Mouse (Mus musculus) limb, embryonic 14.5 days (tissue): Measurements from ENCODE around the gene Pou5f1. TPM values are rescaled to one million over a fixed set of nuclear protein-coding genes. Genes with fewer than 3 reads are reported as not detected.
"Not testable (repeated sequence)": the region's sequence is repeated elsewhere in the genome, so short reads cannot be mapped to it uniquely, and the experiment has no call there.

Experiments used
- ATAC-seq: fragments of 200-750 bp; cut with Nextera tagmentation; 2 replicates; pipeline ENCODE4 v1.8.0; 2017; ENCODE audit warnings: low read depth, moderate number of reproducible peaks, moderate TSS enrichment; ENCODE audit not compliant: low FRiP score
- DNase-seq: peaks from one replicate; pipeline ENCODE4 v3.0.0-alpha.2; 2015; ENCODE audit warnings: low spot score
- H3K27ac ChIP-seq: fragments of 300-500 bp; sonication (generic); replicated peaks from 2 replicates; pipeline ENCODE4 v1.5.1; 2014; ENCODE audit warnings: low read depth, mild to moderate bottlenecking, low read length, moderate library complexity, mixed read lengths
- H3K27me3 ChIP-seq: fragments of 300-500 bp; sonication (generic); 2 replicates; pipeline ENCODE4 v1.6.1; 2014; ENCODE audit warnings: low read length, mixed read lengths; ENCODE audit not compliant: control insufficient read depth, insufficient read depth
- H3K36me3 ChIP-seq: fragments of 300-500 bp; sonication (generic); 2 replicates; pipeline ENCODE4 v1.6.1; 2014; ENCODE audit warnings: mild to moderate bottlenecking, low read length, moderate library complexity, mixed read lengths; ENCODE audit not compliant: control insufficient read depth, insufficient read depth
- H3K4me1 ChIP-seq: fragments of 300-500 bp; sonication (generic); 2 replicates; pipeline ENCODE4 v1.6.1; 2014; ENCODE audit warnings: antibody characterized with exemption, low read length, mixed read lengths; ENCODE audit not compliant: control insufficient read depth, insufficient read depth
- H3K4me2 ChIP-seq: fragments of 300-500 bp; sonication (generic); replicated peaks from 2 replicates; pipeline ENCODE4 v1.6.1; 2014; ENCODE audit warnings: low read depth, mild to moderate bottlenecking, low read length, moderate library complexity; ENCODE audit not compliant: severe bottlenecking
- H3K4me3 ChIP-seq: fragments of 300-500 bp; sonication (generic); replicated peaks from 2 replicates; pipeline ENCODE4 v1.5.1; 2014; ENCODE audit warnings: low read length
- H3K9ac ChIP-seq: fragments of 300-500 bp; sonication (generic); 2 replicates; pipeline ENCODE4 v1.6.1; 2014; ENCODE audit warnings: mild to moderate bottlenecking, low read depth, low read length, moderate library complexity; ENCODE audit not compliant: severe bottlenecking
- H3K9me3 ChIP-seq: fragments of 300-500 bp; sonication (generic); 2 replicates; pipeline ENCODE4 v1.6.1; 2016; ENCODE audit warnings: low read length; ENCODE audit not compliant: control insufficient read depth
- POLR2A ChIP-seq: fragments of 200-500 bp; IDR thresholded peaks from 2 replicates; pipeline ENCODE4 v1.8.0; 2012; ENCODE audit warnings: inconsistent platforms, mild to moderate bottlenecking, moderate library complexity, borderline replicate concordance; ENCODE audit not compliant: insufficient read depth, insufficient read length; ENCODE audit errors: extremely low read depth
- WGBS: fragments of 180-500 bp; shearing (Covaris S2); extraction: QIAGEN DNeasy Blood & Tissue Kit; methylation state at CpG from one replicate; pipeline ENCODE4 v1.1.7; 2014; 5-methylcytosine and 5-hydroxymethylcytosine counted together
- polyA plus RNA-seq, 2 experiments: library from polyadenylated mRNA; depleted of rRNA in 1 of 2; stranded (reverse) in 1 of 2; unstranded in 1 of 2; fragments of >200 nt; fragmentation: Nextera tagmentation in 1 of 2; extraction: Ambion mirVana in 1 of 2; gene quantifications; 2 replicates each; pipeline versions ENCODE4 v1.2.1 to v1.2.3; 2012 to 2014

Pou5f1 gene
- polyA plus RNA-seq, 2 experiments: 0.06 TPM; not detected in 1

DNA sequence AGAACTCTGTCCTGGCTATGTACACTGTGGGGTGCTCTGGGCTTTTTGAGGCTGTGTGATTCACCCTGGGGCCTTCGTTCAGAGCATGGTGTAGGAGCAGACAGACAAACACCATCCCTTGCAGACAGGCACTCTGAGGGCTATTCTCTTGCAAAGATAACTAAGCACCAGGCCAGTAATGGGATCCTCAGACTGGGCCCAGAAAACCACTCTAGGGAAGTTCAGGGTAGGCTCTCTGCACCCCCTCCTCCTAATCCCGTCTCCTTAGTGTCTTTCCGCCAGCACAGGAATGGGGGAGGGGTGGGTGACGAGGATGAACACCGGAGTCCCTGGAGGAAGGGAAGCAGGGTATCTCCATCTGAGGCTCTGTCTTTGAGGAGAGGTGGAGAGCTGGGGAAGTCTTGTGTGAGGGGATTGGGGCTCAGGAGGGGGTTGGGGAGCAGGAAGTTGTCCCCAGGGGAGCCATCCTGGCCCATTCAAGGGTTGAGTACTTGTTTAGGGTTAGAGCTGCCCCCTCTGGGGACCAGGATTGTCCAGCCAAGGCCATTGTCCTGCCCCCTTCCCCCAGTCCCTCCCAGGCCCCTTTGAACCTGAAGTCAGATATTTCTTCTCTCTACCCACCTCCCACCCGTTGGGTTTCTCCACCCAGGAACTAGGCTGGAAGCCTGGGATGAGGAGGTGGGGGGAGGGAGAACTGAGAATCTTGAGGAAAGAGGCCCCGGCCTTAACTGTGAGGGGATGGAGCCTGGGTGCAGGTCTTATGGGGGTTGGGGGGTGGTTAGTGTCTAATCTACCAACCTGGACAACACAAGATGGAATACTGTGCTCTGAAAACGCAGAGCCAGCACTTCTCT, 963 bp upstream of the Pou5f1 start:
- no peak for ATAC-seq
- H3K4me3 ChIP-seq: no peak overlapping the region
- no peak overlapping the region for H3K9ac ChIP-seq
- H3K27ac ChIP-seq: no peak overlapping the region
- no peak overlapping the region for H3K4me2 ChIP-seq
- DNase-seq: no peak
- H3K27me3 ChIP-seq: no peaks in the 10 kb centered on the region
- no peak for TF ChIP-seq POLR2A
- H3K36me3 ChIP-seq: no peaks in the 10 kb centered on the region
- WGBS: 42% methylated on average over 8 of the region's 8 CpGs
- H3K4me1 ChIP-seq: peaks cover 6% of the 10 kb centered on the region; the same call in 1 of the 2 replicates
- H3K9me3 ChIP-seq: no peaks in the 10 kb centered on the region

DNA sequence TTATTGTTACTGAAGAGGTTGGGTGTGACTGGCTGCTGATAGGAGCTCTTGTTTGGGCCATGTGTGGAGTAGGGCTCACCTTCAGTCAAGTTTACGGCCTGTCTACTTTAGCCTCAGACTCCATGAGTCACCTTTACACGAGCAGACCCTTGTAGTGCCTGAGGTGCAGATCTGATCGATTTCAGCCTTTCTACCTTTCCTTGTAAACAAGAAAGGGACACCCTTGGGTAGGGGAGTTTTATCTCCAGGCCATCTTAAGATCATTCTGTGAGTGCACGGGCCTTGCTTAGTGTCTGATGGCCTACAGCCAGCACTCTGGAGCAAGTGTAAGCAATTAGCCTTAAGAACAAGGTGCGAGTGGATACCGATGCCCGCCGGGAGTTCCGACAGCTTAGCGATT, 1.1 kb downstream of the Pou5f1 start:
- Histone ChIP-seq H3K27me3 (no peaks in the 10 kb centered on the region), H3K4me1 (peaks cover 6% of the 10 kb centered on the region; the same call in 1 of the 2 replicates), H3K4me2 (no peak overlapping the region), H3K36me3 (no peaks in the 10 kb centered on the region), H3K27ac (no peak overlapping the region), H3K4me3 (no peak overlapping the region), H3K9ac (no peak overlapping the region), H3K9me3 (no peaks in the 10 kb centered on the region)
- no peak for ATAC-seq
- WGBS: 12% methylated on average over 10 of the region's 10 CpGs
- no peak for TF ChIP-seq POLR2A
- no peak for DNase-seq

DNA sequence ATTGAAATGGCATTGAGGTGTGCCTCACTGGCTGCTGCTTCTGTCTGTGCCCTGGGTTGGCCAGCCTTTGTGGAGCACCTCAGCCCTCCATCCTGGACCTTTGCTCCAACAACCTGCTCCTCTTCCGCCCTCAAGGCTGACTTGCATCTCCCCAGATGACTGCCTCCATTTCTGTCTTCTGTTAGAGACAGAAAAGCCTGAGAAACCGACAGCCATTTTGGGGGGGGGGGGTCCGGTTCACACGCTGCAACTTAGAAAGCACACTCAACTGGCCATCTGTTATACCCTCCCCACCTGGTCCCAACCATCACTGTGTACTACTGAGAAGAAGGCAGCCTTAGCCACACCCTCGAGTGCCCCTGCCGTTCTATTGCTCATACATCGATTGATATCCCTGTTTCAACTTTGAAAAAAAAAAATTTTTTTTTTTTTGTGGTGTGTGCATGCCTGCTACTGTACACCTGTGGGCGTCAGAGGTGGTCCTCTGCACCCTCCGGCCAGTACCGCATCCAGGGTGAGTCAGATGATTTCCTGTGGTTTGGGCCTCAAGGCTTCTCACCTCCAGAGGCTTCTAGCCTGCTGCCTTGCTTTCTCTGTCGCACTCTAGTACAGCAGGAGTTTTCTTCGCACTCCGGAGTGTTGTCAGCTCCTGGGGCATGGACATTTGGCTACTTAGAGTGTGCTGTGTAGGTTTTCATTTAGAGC, 1.9 kb downstream of the Pou5f1 start:
- no peak overlapping the region for H3K4me3 ChIP-seq
- H3K4me2 ChIP-seq: no peak overlapping the region
- no peaks in the 10 kb centered on the region for H3K4me1 ChIP-seq
- TF ChIP-seq POLR2A: no peak
- no peaks in the 10 kb centered on the region for H3K27me3 ChIP-seq
- WGBS: 25% methylated on average over 13 of the region's 13 CpGs
- DNase-seq (no peak), ATAC-seq (no peak)
- no peak overlapping the region for H3K27ac ChIP-seq
- peaks cover 1% of the 10 kb centered on the region; the same call in 1 of the 2 replicates for H3K36me3 ChIP-seq
- H3K9me3 ChIP-seq: no peaks in the 10 kb centered on the region
- no peak overlapping the region for H3K9ac ChIP-seq

DNA sequence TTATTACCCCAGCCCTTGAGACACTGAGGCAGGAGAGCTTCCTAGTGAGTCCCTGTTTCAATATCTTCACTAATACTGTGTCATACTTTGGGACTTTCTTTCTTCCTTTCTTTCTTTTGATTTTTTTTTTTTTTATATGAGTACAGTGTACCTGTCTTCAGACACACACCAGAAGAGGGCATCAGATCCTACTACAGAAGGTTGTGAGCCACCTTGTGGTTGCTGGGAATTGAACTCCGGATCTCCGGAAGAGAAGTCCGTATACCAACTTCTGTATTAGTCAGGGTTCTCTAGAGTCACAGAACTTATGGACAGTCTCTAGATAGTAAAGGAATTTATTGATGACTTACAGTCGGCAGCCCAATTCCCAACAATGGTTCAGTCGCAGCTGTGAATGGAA, 2.5 kb downstream of the Pou5f1 start:
- not testable (repeated sequence) for H3K4me2 ChIP-seq, DNase-seq, H3K4me1 ChIP-seq, ATAC-seq, H3K36me3 ChIP-seq, H3K27ac ChIP-seq, H3K9ac ChIP-seq, H3K27me3 ChIP-seq, H3K9me3 ChIP-seq, H3K4me3 ChIP-seq
- WGBS: 44% methylated on average over 5 of the region's 5 CpGs

DNA sequence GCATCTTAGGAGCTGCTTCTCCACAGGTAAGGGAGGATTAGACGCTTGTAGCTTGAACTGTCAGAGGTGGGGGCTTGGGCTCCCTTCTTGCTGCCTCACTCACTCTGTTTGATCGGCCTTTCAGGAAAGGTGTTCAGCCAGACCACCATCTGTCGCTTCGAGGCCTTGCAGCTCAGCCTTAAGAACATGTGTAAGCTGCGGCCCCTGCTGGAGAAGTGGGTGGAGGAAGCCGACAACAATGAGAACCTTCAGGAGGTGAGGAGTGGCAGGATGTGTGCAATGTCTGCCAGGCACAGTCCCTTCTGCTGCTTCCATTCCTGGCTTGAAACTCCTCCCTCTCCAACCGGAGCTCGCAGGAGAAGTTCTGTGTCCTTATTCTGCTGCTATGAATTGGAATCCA, 3.5 kb downstream of the Pou5f1 start:
- Histone ChIP-seq H3K36me3 (peaks cover 3% of the 10 kb centered on the region; the same call in 1 of the 2 replicates), H3K9ac (no peak overlapping the region), H3K4me2 (no peak overlapping the region), H3K4me1 (0 out of 2 replicates have a peak, but pooled peaks cover 1% of the 10 kb centered on the region), H3K9me3 (no peaks in the 10 kb centered on the region), H3K27ac (no peak overlapping the region), H3K4me3 (no peak overlapping the region), H3K27me3 (no peaks in the 10 kb centered on the region)
- whole genome bisulfite sequencing: 32% methylated on average over 8 of the region's 8 CpGs
- DNase-seq (peak; percentile 22), ATAC-seq (0 out of 2 replicates have a peak, but pooled peaks have one; percentile 24)
- no peak for TF ChIP-seq POLR2A
